Mouse (Mus musculus) liver, postnatal 0 days (tissue): ENCODE data around the gene Pum3.

ENCODE experiments used
- CTCF ChIP-seq: sonication (generic); IDR thresholded peaks from 2 replicates; pipeline ENCODE4 v1.5.1; 2016; ENCODE audit warnings: antibody characterized with exemption, low read depth
- EP300 ChIP-seq: IDR thresholded peaks from 2 replicates; pipeline ENCODE4 v1.6.1; 2016; ENCODE audit warnings: antibody characterized with exemption, low read depth, mild to moderate bottlenecking

GRCm38 (mm10) chr19:27370784-27371183 is 58.8 kb downstream of the Pum3 start:
- TF ChIP-seq EP300 (no peak), CTCF (no peak)
